Mouse (Mus musculus) brain, embryonic 14.5 days (tissue): ENCODE measurements around the gene Atcay.

Source experiments
- CTCF ChIP-seq: fragments of 200-500 bp; IDR thresholded peaks from 2 replicates; pipeline ENCODE4 v1.5.1; 2012; ENCODE audit warnings: inconsistent platforms, mild to moderate bottlenecking, moderate library complexity, borderline replicate concordance; ENCODE audit not compliant: insufficient read depth, insufficient read length; ENCODE audit errors: extremely low read depth
- POLR2A ChIP-seq: fragments of 200-500 bp; IDR thresholded peaks from 2 replicates; pipeline ENCODE4 v1.6.1; 2012; ENCODE audit warnings: mild to moderate bottlenecking, inconsistent platforms, borderline replicate concordance; ENCODE audit not compliant: poor library complexity, insufficient read depth, insufficient read length, severe bottlenecking; ENCODE audit errors: extremely low read depth

GRCm38 (mm10) chr10:81178927-81179326 lies 51.7 kb downstream of the Atcay start:
- TF ChIP-seq CTCF (no peak), POLR2A (no peak)
